Mouse (Mus musculus) E14TG2a.4 (cell line): ENCODE results near the gene Olfr399.

Source experiments
- H3K27me3 ChIP-seq: 2 replicates; pipeline ENCODE4 v1.6.1; 2014; ENCODE audit warnings: low read length, control low read depth; ENCODE audit not compliant: insufficient read depth
- H3K36me3 ChIP-seq: 2 replicates; pipeline ENCODE4 v1.6.1; 2014; ENCODE audit warnings: low read length, control low read depth; ENCODE audit not compliant: insufficient read depth
- H3K4me1 ChIP-seq: replicated peaks from 2 replicates; pipeline ENCODE4 v1.6.1; 2014; ENCODE audit warnings: low read depth, low read length, control low read depth
- H3K4me3 ChIP-seq: replicated peaks from 2 replicates; pipeline ENCODE4 v1.5.1; 2014; ENCODE audit warnings: mild to moderate bottlenecking, low read length
- H3K9me3 ChIP-seq: 2 replicates; pipeline ENCODE4 v1.6.1; 2014; ENCODE audit warnings: low read length, control low read depth
- CTCF ChIP-seq: conservative IDR thresholded peaks from 2 replicates; pipeline ENCODE4 v1.5.1; 2014; ENCODE audit warnings: low read length
- NANOG ChIP-seq: IDR thresholded peaks from 2 replicates; pipeline ENCODE4 v1.6.1; 2014; ENCODE audit warnings: borderline replicate concordance, low read length, mixed read lengths
- POU5F1 ChIP-seq: IDR thresholded peaks from 2 replicates; pipeline ENCODE4 v1.6.1; 2014; ENCODE audit warnings: low read length, borderline replicate concordance

Olfr399 gene

GRCm38 (mm10) chr11:74056451-74056850, at the start of gene Olfr399, which contains the start of gene Olfr139:
Gene Olfr399 (minus strand): TSS chr11:74056615.
Gene Olfr139 (minus strand): TSS chr11:74056551.
- no peak within 1 kb of the TSS for H3K4me3 ChIP-seq
- no peaks in the 10 kb centered on the region for H3K27me3 ChIP-seq
- peaks cover 6% of the 10 kb centered on the region for H3K9me3 ChIP-seq
- H3K36me3 ChIP-seq, result no peaks in the 10 kb centered on the region
- no peak for TF ChIP-seq NANOG
- no peak for TF ChIP-seq CTCF
- TF ChIP-seq POU5F1, result no peak
- no peaks in the 10 kb centered on the region for H3K4me1 ChIP-seq

- H3K36me3 ChIP-seq, result no peaks in the 10 kb centered on the region
- no peaks in the 10 kb centered on the region for H3K4me1 ChIP-seq
- peaks cover 48% of the 10 kb centered on the region for H3K9me3 ChIP-seq
- no peaks in the 10 kb centered on the region for H3K27me3 ChIP-seq
- TF ChIP-seq CTCF (no peak), POU5F1 (no peak), NANOG (no peak)
- no peak overlapping the region for H3K4me3 ChIP-seq
These were observed 48.7 kb upstream of the Olfr399 start for GRCm38 (mm10) chr11:74105066-74105465.

- TF ChIP-seq NANOG, result no peak
- TF ChIP-seq CTCF, result no peak
- no peak for TF ChIP-seq POU5F1
- H3K4me1 ChIP-seq, result no peaks in the 10 kb centered on the region
- no peaks in the 10 kb centered on the region for H3K27me3 ChIP-seq
- peaks cover 46% of the 10 kb centered on the region for H3K9me3 ChIP-seq
- no peaks in the 10 kb centered on the region for H3K36me3 ChIP-seq
- no peak overlapping the region for H3K4me3 ChIP-seq
These were observed 45.1 kb upstream of the Olfr399 start for GRCm38 (mm10) chr11:74101507-74101906.

GRCm38 (mm10) chr11:74100724-74101123, 44.3 kb upstream of the Olfr399 start:
- TF ChIP-seq CTCF (no peak), POU5F1 (no peak), NANOG (no peak)
- Histone ChIP-seq H3K27me3 (no peaks in the 10 kb centered on the region), H3K36me3 (no peaks in the 10 kb centered on the region), H3K9me3 (peaks cover 46% of the 10 kb centered on the region), H3K4me1 (no peaks in the 10 kb centered on the region), H3K4me3 (no peak overlapping the region)

GRCm38 (mm10) chr11:74069655-74070054, 13.2 kb upstream of the Olfr399 start, which contains the start of gene Zfp616:
Gene Zfp616 (plus strand): TSS chr11:74069955.
- Histone ChIP-seq H3K4me1 (no peaks in the 10 kb centered on the region), H3K4me3 (no peak within 1 kb of the TSS), H3K9me3 (peaks cover 2% of the 10 kb centered on the region; the same call in 1 of the 2 replicates), H3K36me3 (no peaks in the 10 kb centered on the region), H3K27me3 (no peaks in the 10 kb centered on the region)
- TF ChIP-seq NANOG, result no peak
- no peak for TF ChIP-seq CTCF
- TF ChIP-seq POU5F1, result no peak

- no peak overlapping the region for H3K4me3 ChIP-seq
- no peaks in the 10 kb centered on the region for H3K9me3 ChIP-seq
- TF ChIP-seq NANOG (no peak), POU5F1 (no peak), CTCF (no peak)
These were observed 5.1 kb downstream of the Olfr399 start for GRCm38 (mm10) chr11:74051347-74051746.

More at GRCm38 (mm10) chr11:74051347-74051746, 5.1 kb downstream of the Olfr399 start:
- no peaks in the 10 kb centered on the region for H3K27me3 ChIP-seq
- H3K36me3 ChIP-seq, result no peaks in the 10 kb centered on the region
- H3K4me1 ChIP-seq, result no peaks in the 10 kb centered on the region
